Mouse (Mus musculus) adrenal gland, postnatal 10 days (tissue): ENCODE measurements around the gene Gnb1. TPM values are rescaled to one million over a fixed set of nuclear protein-coding genes. Genes with fewer than 3 reads are reported as not detected.
"Not testable (repeated sequence)": the region's sequence is repeated elsewhere in the genome, so short reads cannot be mapped to it uniquely, and the experiment has no call there.

Experiments used
- DNase-seq: peaks from one replicate; pipeline ENCODE4 v3.0.0; 2021; ENCODE audit warnings: mixed read lengths
- long read RNA-seq, 2 experiments: library from polyadenylated mRNA; stranded (forward); transcript quantifications; one replicate each; pipeline ENCODE4 v2.0.0; 2021
- total RNA-seq, 2 experiments: library from RNA; stranded (reverse); gene quantifications; 2 replicates each; pipeline ENCODE4 v1.2.3; 2021

Gene Gnb1
- total RNA-seq, result 100 to 1,000 TPM; 375 to 395 TPM
- long read RNA-seq, experiment 1, transcript Gnb1-202 (11 exons, 3,088 nt), result minor isoform, 126 of 385 reads
- long read RNA-seq, experiment 1, transcript Gnb1-206 (4 exons, 812 nt), result minor isoform, 5 of 385 reads
- long read RNA-seq, experiment 1, transcript Gnb1-203 (12 exons, 3,143 nt), result minor isoform, 37 of 385 reads
- long read RNA-seq, experiment 1, transcript Gnb1-201 (12 exons, 3,131 nt), result major isoform, 131 of 385 reads
- long read RNA-seq, experiment 1, partial matches to known transcripts, result 16 of 385 reads
- long read RNA-seq, experiment 1, other reads (novel, unspliced or antisense), result 70 of 385 reads
- long read RNA-seq, experiment 2, transcript Gnb1-203 (12 exons, 3,143 nt), result minor isoform, 21 of 191 reads
- long read RNA-seq, experiment 2, transcript Gnb1-202 (11 exons, 3,088 nt), result minor isoform, 60 of 191 reads
- long read RNA-seq, experiment 2, transcript Gnb1-201 (12 exons, 3,131 nt), result major isoform, 65 of 191 reads
- long read RNA-seq, experiment 2, partial matches to known transcripts, result 11 of 191 reads
- long read RNA-seq, experiment 2, other reads (novel, unspliced or antisense), result 31 of 191 reads

- peak; percentile 98 for DNase-seq
Measured at GRCm38 (mm10) chr4:155490990-155491504, at the start of gene Gnb1. Gnb1 (plus strand) TSS chr4:155491361.

GRCm38 (mm10) chr4:155442808-155443207 is 48.4 kb upstream of the Gnb1 start:
- DNase-seq, result no peak

- DNase-seq, result no peak
Measured at GRCm38 (mm10) chr4:155451597-155451996, 39.6 kb upstream of the Gnb1 start.

GRCm38 (mm10) chr4:155458575-155458974 is 32.6 kb upstream of the Gnb1 start:
- DNase-seq, result no peak

GRCm38 (mm10) chr4:155463050-155463449 is 28.1 kb upstream of the Gnb1 start:
- DNase-seq, result no peak

GRCm38 (mm10) chr4:155463611-155464010 is 27.6 kb upstream of the Gnb1 start:
- no peak for DNase-seq

GRCm38 (mm10) chr4:155464061-155464460 is 27.1 kb upstream of the Gnb1 start:
- DNase-seq, result no peak

GRCm38 (mm10) chr4:155465607-155466006 is 25.6 kb upstream of the Gnb1 start:
- no peak for DNase-seq

- no peak for DNase-seq
Measured at GRCm38 (mm10) chr4:155466080-155466479, 25.1 kb upstream of the Gnb1 start.

GRCm38 (mm10) chr4:155467237-155468010 is 23.7 kb upstream of the Gnb1 start:
- no peak for DNase-seq

- DNase-seq, result peak; percentile 75
Measured at GRCm38 (mm10) chr4:155468952-155469351, 22.2 kb upstream of the Gnb1 start, which contains the start of gene Tmem52. Tmem52 (plus strand) TSS chr4:155469114.

GRCm38 (mm10) chr4:155469590-155470262 is 21.4 kb upstream of the Gnb1 start:
- peak; percentile 79 for DNase-seq

- DNase-seq, result no peak
Measured at GRCm38 (mm10) chr4:155470263-155470953, 20.8 kb upstream of the Gnb1 start.

GRCm38 (mm10) chr4:155470997-155471396 is 20.2 kb upstream of the Gnb1 start:
- no peak for DNase-seq

GRCm38 (mm10) chr4:155471406-155471805 is 19.8 kb upstream of the Gnb1 start:
- no peak for DNase-seq

- DNase-seq, result peak; percentile 44
Measured at GRCm38 (mm10) chr4:155472716-155473290, 18.4 kb upstream of the Gnb1 start.

GRCm38 (mm10) chr4:155473319-155473718 is 17.8 kb upstream of the Gnb1 start:
- DNase-seq, result peak; percentile 86

GRCm38 (mm10) chr4:155473796-155474195 is 17.4 kb upstream of the Gnb1 start:
- DNase-seq, result not testable (repeated sequence)

GRCm38 (mm10) chr4:155481381-155482124 is 9.6 kb upstream of the Gnb1 start:
- DNase-seq, result peak; percentile 90

- no peak for DNase-seq
Measured at GRCm38 (mm10) chr4:155482125-155482480, 9.1 kb upstream of the Gnb1 start.
